ENCODE assay signal across 1 mouse cellular context in genomic region chr6:145880609-145881008, GRCm38 (mm10).
TF ChIP-seq lines count a peak whose summit lies in the region.

No protein-coding gene starts in this region.

TF ChIP-seq in CH12.LX, 34 proteins besides CTCF, POLR2A, EP300 and RAD21 (continued from another document):
- TF ChIP-seq ETS1 (conservative IDR thresholded peaks at IDR 0.05; ENCODE audit: low read depth, low read length) (peak; percentile 94), UBTF (IDR thresholded peaks at IDR 0.05; ENCODE audit: low read depth, low read length) (no peak), BHLHE40 (IDR thresholded peaks at IDR 0.05; ENCODE audit: low read depth, low read length) (peak; percentile 97), MXI1 (IDR thresholded peaks at IDR 0.05; ENCODE audit: low read depth, low read length) (peak; percentile 84), POLR2AphosphoS2 (IDR thresholded peaks at IDR 0.05; ENCODE audit: low read depth, low read length) (no peak), MAZ (IDR thresholded peaks at IDR 0.05; ENCODE audit: low read depth, low read length) (peak; percentile 74), TCF12 (IDR thresholded peaks at IDR 0.05; ENCODE audit: low read depth, low read length) (peak; percentile 98), ZC3H11A (IDR thresholded peaks at IDR 0.05; ENCODE audit: low read depth, low read length) (no peak), SMC3 (IDR thresholded peaks at IDR 0.05; ENCODE audit: low read depth, low read length) (peak; percentile 34), PAX5 (IDR thresholded peaks at IDR 0.05; ENCODE audit: low read length) (no peak), KAT2A (IDR thresholded peaks at IDR 0.05; ENCODE audit: insufficient replicate concordance, low read length) (no peak), MYC (IDR thresholded peaks at IDR 0.05; ENCODE audit: low read depth, low read length) (peak; percentile 96), MEF2A (IDR thresholded peaks at IDR 0.05; ENCODE audit: borderline replicate concordance, low read depth, low read length) (peak; percentile 97), ZNF384 (IDR thresholded peaks at IDR 0.05; ENCODE audit: low read depth, low read length) (no peak; the same call in 1 of the 2 replicates), MAFK (IDR thresholded peaks at IDR 0.05; ENCODE audit: insufficient replicate concordance, low read length) (peak; percentile 89), USF1 (IDR thresholded peaks at IDR 0.05; ENCODE audit: low read depth, low read length) (peak; percentile 22; the same call in 1 of the 2 replicates), ELF1 (IDR thresholded peaks at IDR 0.05; ENCODE audit: low read depth, low read length) (no peak)
TF ChIP-seq in CH12.LX: peak in this region for 20.
